ENCODE assay signal across 27 mouse cellular contexts in the genomic region with DNA sequence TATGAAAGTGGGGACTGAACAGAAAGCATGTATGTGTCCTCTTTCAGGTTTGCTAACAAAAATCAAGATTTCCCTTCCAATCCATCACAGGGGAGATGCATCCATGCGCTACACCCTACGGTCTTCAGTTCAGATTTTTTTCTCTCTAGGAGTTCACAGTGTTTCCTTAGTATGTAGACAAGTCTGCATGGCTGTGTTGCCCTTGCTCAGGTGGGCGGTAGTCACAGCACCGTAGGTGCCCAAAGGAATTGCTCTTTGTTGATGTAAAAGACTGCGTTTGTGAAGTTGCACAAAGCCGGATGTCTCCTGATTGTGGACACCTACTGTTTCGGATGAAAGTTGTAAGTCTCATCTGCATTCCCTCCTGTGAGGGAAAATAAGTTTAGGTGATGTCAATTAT.
DNase-seq lines count a peak whose midpoint lies in the region; ATAC-seq and TF ChIP-seq lines count a peak whose summit lies in the region.
"Had no signal": no experiment of that assay in that cellular context is flagged by ENCODE, and none has a peak within 500 bp of the region (broad histone marks: within the 10 kb centered on the region; RNA-seq: fewer than 3 reads in every experiment).

No protein-coding gene starts in this region.

- peak overlapping the region; percentile 20 for H3K4me2 ChIP-seq in hindbrain, postnatal 0 days (ENCODE audit: low read depth, low read length)
- H3K4me2 ChIP-seq in forebrain, embryonic 15.5 days (replicated peaks): peak overlapping the region; percentile 21; the same call in 1 of the 2 replicates
- peak overlapping the region; percentile 35 for H3K4me2 ChIP-seq in midbrain, embryonic 13.5 days (replicated peaks)
- H3K4me2 ChIP-seq in liver, embryonic 12.5 days: no peak overlapping the region
- H3K4me2 ChIP-seq: embryonic facial prominence, embryonic 13.5 days; heart, embryonic 13.5 days; limb, embryonic 12.5 days; lung, embryonic 15.5 days had no signal

- no peak for DNase-seq in hindbrain, postnatal 0 days (ENCODE audit: low spot score)
- no peak for DNase-seq in hindbrain, embryonic 10.5 days (ENCODE audit: low spot score)
- no peak for DNase-seq in kidney, postnatal 4 days
- DNase-seq in urinary bladder, postnatal 4 days (ENCODE audit: low spot score in 2 of 2): no peak
- DNase-seq: adrenal gland, adult 2 months; adrenal gland, postnatal 36 days; B cell, adult 2 months; cerebellum, adult 18-20 months; gastrocnemius, postnatal 10 days; heart, postnatal 10 days; kidney, adult 8-10 months; kidney, postnatal 14 days; lung, postnatal 36 days; right cerebral cortex, adult 18-20 months; spleen, adult 18-20 months; thymus, postnatal 14 days had no signal

- H3K9ac ChIP-seq in hindbrain, postnatal 0 days (replicated peaks; ENCODE audit: low read length): no peak overlapping the region
- no peak overlapping the region for H3K9ac ChIP-seq in forebrain, embryonic 15.5 days (replicated peaks)
- no peak overlapping the region; the same call in 1 of the 2 replicates for H3K9ac ChIP-seq in midbrain, embryonic 13.5 days (replicated peaks)
- H3K9ac ChIP-seq in liver, embryonic 12.5 days: no peak overlapping the region
- H3K9ac ChIP-seq: embryonic facial prominence, embryonic 13.5 days; heart, embryonic 13.5 days; limb, embryonic 12.5 days; lung, embryonic 15.5 days had no signal

- WGBS in hindbrain, postnatal 0 days: 44% methylated on average over 7 of the region's 7 CpGs
- 71% methylated on average over 7 of the region's 7 CpGs for WGBS in hindbrain, embryonic 10.5 days
- 33% methylated on average over 7 of the region's 7 CpGs for WGBS in forebrain, embryonic 15.5 days
- 43% methylated on average over 7 of the region's 7 CpGs for WGBS in midbrain, embryonic 13.5 days
- WGBS in liver, embryonic 12.5 days (ENCODE audit: insufficient replicate concordance): 69% methylated on average over 7 of the region's 7 CpGs

- no peak for ATAC-seq in hindbrain, postnatal 0 days
- peak; percentile 44; the same call in 1 of the 2 replicates for ATAC-seq in forebrain, embryonic 15.5 days (replicated peaks)
- no peak for ATAC-seq in midbrain, embryonic 13.5 days
- no peak for ATAC-seq in liver, embryonic 12.5 days
- ATAC-seq: activated CD4-positive, CD25-positive, alpha-beta regulatory T cell, adult 4 months; intestine, embryonic 16.5 days had no signal

- TF ChIP-seq CTCF in hindbrain, postnatal 0 days (IDR thresholded peaks at IDR 0.05; ENCODE audit: low read depth): no peak

- H3K27me3 ChIP-seq in hindbrain, postnatal 0 days (ENCODE audit: insufficient read depth, low read length): no peaks in the 10 kb centered on the region
- no peaks in the 10 kb centered on the region for H3K27me3 ChIP-seq in hindbrain, embryonic 10.5 days (ENCODE audit: insufficient read depth, poor library complexity, severe bottlenecking)
- no peaks in the 10 kb centered on the region for H3K27me3 ChIP-seq in forebrain, embryonic 15.5 days
- H3K27me3 ChIP-seq in midbrain, embryonic 13.5 days: no peaks in the 10 kb centered on the region
- H3K27me3 ChIP-seq in liver, embryonic 12.5 days (replicated peaks): no peaks in the 10 kb centered on the region
- H3K27me3 ChIP-seq: CH12.LX; embryonic facial prominence, embryonic 13.5 days; heart, embryonic 13.5 days; limb, embryonic 12.5 days; lung, embryonic 15.5 days; megakaryocyte, embryonic 14.5 days had no signal

- H3K9me3 ChIP-seq in hindbrain, postnatal 0 days (ENCODE audit: low read length): no peaks in the 10 kb centered on the region
- H3K9me3 ChIP-seq in hindbrain, embryonic 10.5 days: no peaks in the 10 kb centered on the region
- H3K9me3 ChIP-seq in forebrain, embryonic 15.5 days: no peaks in the 10 kb centered on the region
- H3K9me3 ChIP-seq in midbrain, embryonic 13.5 days: no peaks in the 10 kb centered on the region
- H3K9me3 ChIP-seq in liver, embryonic 12.5 days (replicated peaks): no peaks in the 10 kb centered on the region
- H3K9me3 ChIP-seq: embryonic facial prominence, embryonic 13.5 days; heart, embryonic 13.5 days; limb, embryonic 12.5 days; lung, embryonic 15.5 days; megakaryocyte, embryonic 14.5 days had no signal

- no peak overlapping the region for H3K27ac ChIP-seq in hindbrain, postnatal 0 days
- no peak overlapping the region for H3K27ac ChIP-seq in hindbrain, embryonic 10.5 days
- H3K27ac ChIP-seq in forebrain, embryonic 15.5 days (replicated peaks): peak overlapping the region; percentile 87
- H3K27ac ChIP-seq in midbrain, embryonic 13.5 days: peak overlapping the region; percentile 14; the same call in 1 of the 2 replicates
- no peak overlapping the region for H3K27ac ChIP-seq in liver, embryonic 12.5 days
- H3K27ac ChIP-seq: embryonic facial prominence, embryonic 13.5 days; heart, embryonic 13.5 days; limb, embryonic 12.5 days; lung, embryonic 15.5 days had no signal

- no peak overlapping the region for H3K4me3 ChIP-seq in hindbrain, postnatal 0 days (ENCODE audit: low read length)
- no peak overlapping the region for H3K4me3 ChIP-seq in hindbrain, embryonic 10.5 days
- H3K4me3 ChIP-seq in forebrain, embryonic 15.5 days: no peak overlapping the region
- no peak overlapping the region for H3K4me3 ChIP-seq in midbrain, embryonic 13.5 days (replicated peaks)
- H3K4me3 ChIP-seq in liver, embryonic 12.5 days: no peak overlapping the region
- H3K4me3 ChIP-seq: embryonic facial prominence, embryonic 13.5 days; heart, embryonic 13.5 days; limb, embryonic 12.5 days; lung, embryonic 15.5 days; megakaryocyte, embryonic 14.5 days had no signal

- H3K4me1 ChIP-seq in hindbrain, postnatal 0 days (ENCODE audit: insufficient read depth, low read length): no peaks in the 10 kb centered on the region
- peaks cover 10% of the 10 kb centered on the region; the same call in 1 of the 2 replicates for H3K4me1 ChIP-seq in hindbrain, embryonic 10.5 days (replicated peaks)
- peaks cover 36% of the 10 kb centered on the region for H3K4me1 ChIP-seq in forebrain, embryonic 15.5 days
- H3K4me1 ChIP-seq in midbrain, embryonic 13.5 days (replicated peaks): peaks cover 28% of the 10 kb centered on the region
- H3K4me1 ChIP-seq in liver, embryonic 12.5 days: peaks cover 8% of the 10 kb centered on the region
- H3K4me1 ChIP-seq: embryonic facial prominence, embryonic 13.5 days; limb, embryonic 12.5 days; lung, embryonic 15.5 days; megakaryocyte, embryonic 14.5 days had no signal

- H3K36me3 ChIP-seq in hindbrain, postnatal 0 days (ENCODE audit: insufficient read depth, low read length): no peaks in the 10 kb centered on the region
- no peaks in the 10 kb centered on the region for H3K36me3 ChIP-seq in hindbrain, embryonic 10.5 days
- no peaks in the 10 kb centered on the region for H3K36me3 ChIP-seq in forebrain, embryonic 15.5 days
- H3K36me3 ChIP-seq in midbrain, embryonic 13.5 days: no peaks in the 10 kb centered on the region
- H3K36me3 ChIP-seq in liver, embryonic 12.5 days: no peaks in the 10 kb centered on the region
- H3K36me3 ChIP-seq: embryonic facial prominence, embryonic 13.5 days; heart, embryonic 13.5 days; limb, embryonic 12.5 days; lung, embryonic 15.5 days had no signal

Comparison
In these comparisons a context has a peak if more than half of its experiments do, and no peak if none do; other contexts are left out.
1. H3K27ac ChIP-seq: peak in forebrain, embryonic 15.5 days (single experiment) and midbrain, embryonic 13.5 days (single experiment); none in hindbrain, postnatal 0 days (single experiment), hindbrain, embryonic 10.5 days (single experiment) and liver, embryonic 12.5 days (single experiment).